Mouse (Mus musculus) cortical plate, adult 2 months (tissue): Measurements from ENCODE around the gene Gm47995.

Experiments used
- CTCF ChIP-seq: fragments of 200-500 bp; IDR thresholded peaks from 2 replicates; pipeline ENCODE4 v1.5.1; 2011; ENCODE audit warnings: mild to moderate bottlenecking, control low read depth, low read length; ENCODE audit not compliant: insufficient read depth; ENCODE audit errors: extremely low read depth
- POLR2A ChIP-seq: fragments of 200-500 bp; IDR thresholded peaks from 2 replicates; pipeline ENCODE4 v1.6.1; 2011; ENCODE audit warnings: mild to moderate bottlenecking, low read length, control low read depth; ENCODE audit not compliant: insufficient read depth; ENCODE audit errors: extremely low read depth

DNA sequence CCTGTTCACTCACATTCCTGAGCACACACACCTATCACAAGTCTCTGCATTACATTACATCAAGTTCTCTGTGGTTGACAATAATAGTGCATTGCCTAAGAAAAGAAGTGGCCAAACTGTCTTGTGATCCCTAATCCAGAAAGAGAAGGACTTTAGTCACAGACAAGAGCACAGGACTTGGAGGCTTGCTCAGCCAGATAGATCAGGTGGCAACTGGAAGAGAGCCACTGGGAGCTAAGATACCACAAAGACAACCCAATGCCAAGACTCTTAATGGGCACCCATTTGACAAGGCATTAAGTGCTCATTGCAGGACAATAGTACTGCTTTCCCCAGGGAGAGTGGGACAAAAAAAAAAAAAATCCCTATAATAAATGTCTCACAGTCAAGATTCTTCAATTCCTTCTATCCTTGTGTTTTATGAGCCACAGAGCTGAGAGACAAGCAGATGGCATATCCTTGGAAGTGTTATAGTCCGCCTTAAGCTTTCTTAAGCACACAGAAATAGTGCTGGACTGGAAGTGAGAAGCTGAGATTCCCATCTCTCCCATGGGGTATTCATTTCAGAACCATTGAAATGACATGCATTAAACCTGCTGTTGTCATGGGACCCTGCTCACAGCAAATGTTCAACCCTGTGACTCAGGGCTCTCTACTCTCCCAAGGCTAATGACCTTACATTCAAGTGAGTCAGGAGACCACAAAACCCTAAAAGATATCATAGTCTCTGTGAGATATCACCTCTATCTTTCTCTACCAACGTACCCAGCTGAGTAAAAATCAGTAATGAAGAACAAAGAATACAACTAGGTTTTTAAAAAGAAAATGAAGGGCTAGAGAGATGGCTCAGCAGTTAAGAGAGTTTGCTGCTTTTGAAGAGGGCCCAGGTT, 26.4 kb upstream of the Gm47995 start:
- no peak for TF ChIP-seq CTCF
- TF ChIP-seq POLR2A = no peak
